Mouse (Mus musculus): Measurements from ENCODE around the gene Ikzf1. TPM values are rescaled to one million over a fixed set of nuclear protein-coding genes. Genes with fewer than 3 reads are reported as not detected.

Ikzf1 gene
- polyA plus RNA-seq, 1 experiment, result 1.0 TPM

DNA sequence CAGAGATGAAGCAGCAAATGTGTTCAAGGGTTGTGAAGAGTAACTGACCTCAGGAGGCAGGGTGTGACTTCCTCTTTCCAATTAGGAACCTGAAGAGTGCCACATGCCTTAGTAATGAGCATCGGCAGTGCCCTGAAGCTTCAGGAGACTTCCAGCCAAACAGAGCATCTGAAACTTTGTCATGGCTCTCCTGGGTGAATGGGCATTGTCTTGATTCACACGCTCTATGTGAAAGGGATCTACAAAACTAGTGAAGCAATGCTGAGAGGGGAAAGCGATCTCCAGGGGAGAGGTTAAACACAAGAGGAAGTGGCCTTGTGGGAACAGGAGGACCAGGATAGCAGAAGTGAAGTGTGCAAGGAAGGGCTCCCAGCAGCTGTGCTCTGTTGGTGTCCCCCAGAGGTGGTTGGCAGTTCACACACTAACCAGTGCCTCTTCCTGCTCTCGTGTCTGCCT lies 78.4 kb downstream of the Ikzf1 start:
- TF ChIP-seq MAX (IDR thresholded peaks at IDR 0.05) (no peak), MYOD1 (IDR thresholded peaks at IDR 0.05; ENCODE audit: control insufficient read depth, insufficient read length, low read depth) (no peak), FOSL1 (IDR thresholded peaks at IDR 0.05; ENCODE audit: insufficient read depth, low read length, poor library complexity, severe bottlenecking) (no peak), CEBPB (IDR thresholded peaks at IDR 0.05; ENCODE audit: low read depth) (no peak)
- H3ac ChIP-seq (ENCODE audit: control insufficient read depth, insufficient read length, low read depth), result no peak overlapping the region
- no peaks in the 10 kb centered on the region for H3K27me3 ChIP-seq (ENCODE audit: control insufficient read depth, insufficient read depth, insufficient read length)
- H3K79me2 ChIP-seq (ENCODE audit: control insufficient read depth, insufficient read depth), result no peaks in the 10 kb centered on the region
- H3K4me3 ChIP-seq (ENCODE audit: insufficient read depth, poor library complexity, severe bottlenecking), result no peak overlapping the region
- H3K36me3 ChIP-seq (ENCODE audit: control insufficient read depth, insufficient read depth), result no peaks in the 10 kb centered on the region
- H3K79me3 ChIP-seq (ENCODE audit: low read depth), result no peaks in the 10 kb centered on the region

DNA sequence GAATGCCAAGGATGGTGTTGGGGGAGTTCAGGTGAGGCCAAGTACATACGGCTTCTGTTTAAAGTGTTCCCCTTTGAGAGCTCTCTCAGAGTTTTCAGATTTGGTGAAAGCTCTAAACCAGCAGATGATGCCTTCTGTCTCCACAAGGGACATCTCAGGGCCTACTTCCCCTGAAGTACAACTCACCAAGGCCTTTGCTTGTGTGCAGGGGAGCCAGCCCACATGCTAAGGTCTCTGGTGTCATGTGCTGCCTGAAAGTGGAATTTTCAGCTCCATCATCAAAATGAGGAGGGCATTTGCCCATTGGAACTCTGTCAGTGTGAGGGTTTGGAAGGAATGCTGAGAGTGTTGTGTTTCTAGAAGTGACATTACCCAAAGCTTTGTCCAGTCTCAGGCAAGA lies 80.6 kb downstream of the Ikzf1 start:
- no peaks in the 10 kb centered on the region for H3K79me3 ChIP-seq (ENCODE audit: low read depth)
- H3K79me2 ChIP-seq (ENCODE audit: control insufficient read depth, insufficient read depth), result no peaks in the 10 kb centered on the region
- no peak for TF ChIP-seq MAX (IDR thresholded peaks at IDR 0.05)
- no peak for TF ChIP-seq USF1 (IDR thresholded peaks at IDR 0.05; ENCODE audit: low read depth)
- TF ChIP-seq FOSL1 (IDR thresholded peaks at IDR 0.05; ENCODE audit: insufficient read depth, low read length, poor library complexity, severe bottlenecking), result no peak
- no peak for TF ChIP-seq MYOD1 (IDR thresholded peaks at IDR 0.05; ENCODE audit: control insufficient read depth, insufficient read length, low read depth)
- no peak for TF ChIP-seq CEBPB (IDR thresholded peaks at IDR 0.05; ENCODE audit: low read depth)
- TF ChIP-seq CTCF (IDR thresholded peaks at IDR 0.05; ENCODE audit: control insufficient read depth, insufficient read depth, insufficient read length), result no peak
- TF ChIP-seq MYOG (IDR thresholded peaks at IDR 0.05; ENCODE audit: control insufficient read depth, extremely low read depth, insufficient read length), result no peak
- no peak overlapping the region for H3K4me3 ChIP-seq (ENCODE audit: insufficient read depth, poor library complexity, severe bottlenecking)
- H3K36me3 ChIP-seq (ENCODE audit: control insufficient read depth, insufficient read depth), result no peaks in the 10 kb centered on the region
- no peak overlapping the region for H3ac ChIP-seq (ENCODE audit: control insufficient read depth, insufficient read length, low read depth)
- peaks cover 5% of the 10 kb centered on the region for H3K27me3 ChIP-seq (ENCODE audit: control insufficient read depth, insufficient read depth, insufficient read length)

DNA sequence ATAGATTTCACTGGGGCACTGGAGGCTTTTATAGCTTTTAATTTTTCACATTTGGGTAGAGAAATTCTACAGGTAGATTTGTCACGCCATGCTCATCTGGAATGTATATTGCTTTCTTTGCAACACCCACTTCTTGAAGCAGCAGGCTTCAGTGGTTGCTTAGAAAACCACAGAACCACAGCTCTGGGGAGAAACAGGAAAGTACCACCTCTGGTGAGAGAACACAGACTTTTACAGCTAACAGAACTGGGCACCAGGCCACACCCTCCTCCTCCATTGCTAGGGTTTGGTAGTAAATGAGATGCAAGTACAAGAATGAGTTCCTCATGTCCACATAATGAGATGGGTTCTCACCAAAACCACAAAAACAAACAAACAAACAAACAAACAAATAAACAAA lies 81.3 kb downstream of the Ikzf1 start:
- Histone ChIP-seq H3K36me3 (ENCODE audit: control insufficient read depth, insufficient read depth) (no peaks in the 10 kb centered on the region), H3K27me3 (ENCODE audit: control insufficient read depth, insufficient read depth, insufficient read length) (peaks cover 5% of the 10 kb centered on the region), H3ac (ENCODE audit: control insufficient read depth, insufficient read length, low read depth) (no peak overlapping the region), H3K79me2 (ENCODE audit: control insufficient read depth, insufficient read depth) (no peaks in the 10 kb centered on the region), H3K4me3 (ENCODE audit: insufficient read depth, poor library complexity, severe bottlenecking) (no peak overlapping the region), H3K79me3 (ENCODE audit: low read depth) (no peaks in the 10 kb centered on the region)
- TF ChIP-seq MYOG (IDR thresholded peaks at IDR 0.05; ENCODE audit: control insufficient read depth, extremely low read depth, insufficient read length), result no peak
- TF ChIP-seq FOSL1 (IDR thresholded peaks at IDR 0.05; ENCODE audit: insufficient read depth, low read length, poor library complexity, severe bottlenecking), result no peak
- TF ChIP-seq MAX (IDR thresholded peaks at IDR 0.05), result no peak
- TF ChIP-seq CEBPB (IDR thresholded peaks at IDR 0.05; ENCODE audit: low read depth), result no peak
- TF ChIP-seq MYOD1 (IDR thresholded peaks at IDR 0.05; ENCODE audit: control insufficient read depth, insufficient read length, low read depth), result no peak
- TF ChIP-seq CTCF (IDR thresholded peaks at IDR 0.05; ENCODE audit: control insufficient read depth, insufficient read depth, insufficient read length), result no peak
- TF ChIP-seq USF1 (IDR thresholded peaks at IDR 0.05; ENCODE audit: low read depth), result no peak

DNA sequence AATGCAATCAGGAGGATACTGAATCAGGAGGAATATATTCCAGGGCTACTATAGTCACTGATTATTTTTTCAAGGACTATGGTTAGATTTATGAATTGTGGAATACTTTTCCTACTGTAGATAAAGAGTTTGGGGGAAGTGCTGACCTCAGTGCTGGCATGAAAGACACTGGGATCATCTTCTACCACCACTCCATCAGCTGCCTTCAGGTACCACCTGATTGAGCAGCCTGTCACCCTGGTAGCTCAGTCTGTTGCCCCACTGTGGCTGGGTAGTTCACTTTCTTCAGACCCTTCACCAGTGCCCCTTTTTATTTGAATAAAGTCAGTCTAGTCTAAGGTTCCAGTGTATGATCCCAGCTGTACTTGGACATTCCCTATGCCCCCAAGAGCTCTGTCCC lies 81.9 kb downstream of the Ikzf1 start:
- no peak for TF ChIP-seq CTCF (IDR thresholded peaks at IDR 0.05; ENCODE audit: control insufficient read depth, insufficient read depth, insufficient read length)
- TF ChIP-seq USF1 (IDR thresholded peaks at IDR 0.05; ENCODE audit: low read depth), result no peak
- TF ChIP-seq FOSL1 (IDR thresholded peaks at IDR 0.05; ENCODE audit: insufficient read depth, low read length, poor library complexity, severe bottlenecking), result no peak
- TF ChIP-seq MAX (IDR thresholded peaks at IDR 0.05), result no peak
- no peak for TF ChIP-seq MYOD1 (IDR thresholded peaks at IDR 0.05; ENCODE audit: control insufficient read depth, insufficient read length, low read depth)
- TF ChIP-seq MYOG (IDR thresholded peaks at IDR 0.05; ENCODE audit: control insufficient read depth, extremely low read depth, insufficient read length), result no peak
- no peak for TF ChIP-seq CEBPB (IDR thresholded peaks at IDR 0.05; ENCODE audit: low read depth)
- H3K36me3 ChIP-seq (ENCODE audit: control insufficient read depth, insufficient read depth), result no peaks in the 10 kb centered on the region
- H3K27me3 ChIP-seq (ENCODE audit: control insufficient read depth, insufficient read depth, insufficient read length), result peaks cover 5% of the 10 kb centered on the region
- H3ac ChIP-seq (ENCODE audit: control insufficient read depth, insufficient read length, low read depth), result no peak overlapping the region
- H3K4me3 ChIP-seq (ENCODE audit: insufficient read depth, poor library complexity, severe bottlenecking), result no peak overlapping the region
- H3K79me3 ChIP-seq (ENCODE audit: low read depth), result no peaks in the 10 kb centered on the region
- no peaks in the 10 kb centered on the region for H3K79me2 ChIP-seq (ENCODE audit: control insufficient read depth, insufficient read depth)

DNA sequence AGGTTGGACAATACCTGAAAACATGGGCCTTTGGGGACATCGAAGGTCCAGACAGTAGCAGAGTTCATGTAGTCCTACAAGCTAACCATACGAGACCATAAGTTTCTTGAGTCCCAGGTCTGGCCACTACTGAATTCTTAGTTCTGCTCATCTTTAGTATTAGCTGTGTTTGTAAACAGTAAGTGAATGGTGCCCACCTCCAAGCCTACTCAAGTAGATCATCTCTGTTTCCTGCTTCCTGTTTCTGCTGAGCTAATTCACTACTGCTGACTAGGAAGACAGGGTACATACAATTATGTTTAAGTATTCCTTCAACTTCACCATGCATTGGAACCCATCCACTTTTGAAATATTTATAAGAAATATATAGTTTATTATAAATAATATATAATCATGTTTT lies 83.3 kb downstream of the Ikzf1 start:
- Histone ChIP-seq H3K27me3 (ENCODE audit: control insufficient read depth, insufficient read depth, insufficient read length) (peaks cover 5% of the 10 kb centered on the region), H3K79me3 (ENCODE audit: low read depth) (no peaks in the 10 kb centered on the region), H3K79me2 (ENCODE audit: control insufficient read depth, insufficient read depth) (no peaks in the 10 kb centered on the region), H3K36me3 (ENCODE audit: control insufficient read depth, insufficient read depth) (no peaks in the 10 kb centered on the region), H3ac (ENCODE audit: control insufficient read depth, insufficient read length, low read depth) (no peak overlapping the region), H3K4me3 (ENCODE audit: insufficient read depth, poor library complexity, severe bottlenecking) (no peak overlapping the region)
- no peak for TF ChIP-seq FOSL1 (IDR thresholded peaks at IDR 0.05; ENCODE audit: insufficient read depth, low read length, poor library complexity, severe bottlenecking)
- TF ChIP-seq MYOD1 (IDR thresholded peaks at IDR 0.05; ENCODE audit: control insufficient read depth, insufficient read length, low read depth), result no peak
- no peak for TF ChIP-seq CEBPB (IDR thresholded peaks at IDR 0.05; ENCODE audit: low read depth)
- no peak for TF ChIP-seq MAX (IDR thresholded peaks at IDR 0.05)
- no peak for TF ChIP-seq CTCF (IDR thresholded peaks at IDR 0.05; ENCODE audit: control insufficient read depth, insufficient read depth, insufficient read length)
- no peak for TF ChIP-seq MYOG (IDR thresholded peaks at IDR 0.05; ENCODE audit: control insufficient read depth, extremely low read depth, insufficient read length)
- TF ChIP-seq USF1 (IDR thresholded peaks at IDR 0.05; ENCODE audit: low read depth), result no peak

DNA sequence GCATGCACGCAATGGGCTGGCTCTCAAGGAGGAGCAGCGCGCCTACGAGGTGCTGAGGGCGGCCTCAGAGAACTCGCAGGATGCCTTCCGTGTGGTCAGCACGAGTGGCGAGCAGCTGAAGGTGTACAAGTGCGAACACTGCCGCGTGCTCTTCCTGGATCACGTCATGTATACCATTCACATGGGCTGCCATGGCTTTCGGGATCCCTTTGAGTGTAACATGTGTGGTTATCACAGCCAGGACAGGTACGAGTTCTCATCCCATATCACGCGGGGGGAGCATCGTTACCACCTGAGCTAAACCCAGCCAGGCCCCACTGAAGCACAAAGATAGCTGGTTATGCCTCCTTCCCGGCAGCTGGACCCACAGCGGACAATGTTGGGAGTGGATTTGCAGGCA lies 84.5 kb downstream of the Ikzf1 start:
- TF ChIP-seq MAX (IDR thresholded peaks at IDR 0.05), result no peak
- Histone ChIP-seq H3K79me3 (ENCODE audit: low read depth) (no peaks in the 10 kb centered on the region), H3K79me2 (ENCODE audit: control insufficient read depth, insufficient read depth) (no peaks in the 10 kb centered on the region), H3ac (ENCODE audit: control insufficient read depth, insufficient read length, low read depth) (no peak overlapping the region), H3K4me3 (ENCODE audit: insufficient read depth, poor library complexity, severe bottlenecking) (no peak overlapping the region), H3K36me3 (ENCODE audit: control insufficient read depth, insufficient read depth) (no peaks in the 10 kb centered on the region), H3K27me3 (ENCODE audit: control insufficient read depth, insufficient read depth, insufficient read length) (peaks cover 5% of the 10 kb centered on the region)

Measured in C2C12 (cell line).